Mouse (Mus musculus) stomach, postnatal 0 days (tissue): ENCODE measurements around the gene Ccpg1os.

ENCODE experiments used
- CTCF ChIP-seq: IDR thresholded peaks from 2 replicates; pipeline ENCODE4 v1.5.1; 2016; ENCODE audit warnings: antibody characterized with exemption, low read depth, mild to moderate bottlenecking, moderate library complexity
- EP300 ChIP-seq: optimal IDR thresholded peaks from 2 replicates; pipeline ENCODE3; 2016; ENCODE audit warnings: antibody characterized with exemption

DNA sequence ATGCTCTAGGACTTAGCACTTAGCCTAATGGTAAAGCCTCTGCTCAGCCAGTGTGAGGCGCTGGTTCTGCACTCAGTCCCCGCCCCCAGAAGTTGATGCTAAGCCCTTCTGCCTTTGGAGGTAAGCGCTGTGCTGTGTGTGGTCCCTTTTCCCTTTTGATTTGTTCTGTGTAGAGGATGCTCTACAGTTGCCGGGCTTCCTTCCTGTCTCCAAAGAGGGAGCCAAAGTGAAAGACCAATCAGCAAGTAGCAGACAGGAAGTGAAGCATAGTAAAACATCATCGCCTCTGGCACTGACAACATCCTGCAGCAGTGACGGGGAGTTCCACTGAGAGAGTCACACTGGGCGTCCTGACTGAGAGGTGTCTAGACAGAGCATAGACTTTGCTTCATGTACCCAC lies 15.3 kb downstream of the Ccpg1os start:
- TF ChIP-seq EP300 (no peak), CTCF (peak; percentile 24)
